Mouse (Mus musculus) hindbrain, embryonic 11.5 days (tissue): ENCODE results near the gene Iqch. TPM values are rescaled to one million over a fixed set of nuclear protein-coding genes. Genes with fewer than 3 reads are reported as not detected.

Source experiments
- ATAC-seq: fragments of 200-750 bp; cut with Nextera tagmentation; 2 replicates; pipeline ENCODE4 v1.8.0; 2017; ENCODE audit warnings: mild to moderate bottlenecking, moderate TSS enrichment, moderate library complexity; ENCODE audit not compliant: low FRiP score
- DNase-seq: peaks from one replicate; pipeline ENCODE4 v3.0.0-alpha.2; 2015; ENCODE audit warnings: low spot score
- H3K27ac ChIP-seq: fragments of 300-500 bp; sonication (generic); 2 replicates; pipeline ENCODE4 v1.5.1; 2014; ENCODE audit warnings: mild to moderate bottlenecking, low read depth, low read length
- H3K27me3 ChIP-seq: fragments of 300-500 bp; sonication (generic); 2 replicates; pipeline ENCODE4 v1.6.1; 2014; ENCODE audit warnings: mild to moderate bottlenecking, low read length, moderate library complexity, mixed read lengths; ENCODE audit not compliant: control insufficient read depth, insufficient read depth
- H3K36me3 ChIP-seq: fragments of 300-500 bp; sonication (generic); 2 replicates; pipeline ENCODE4 v1.6.1; 2014; ENCODE audit warnings: mild to moderate bottlenecking, low read length, moderate library complexity, mixed read lengths; ENCODE audit not compliant: control insufficient read depth, insufficient read depth
- H3K4me1 ChIP-seq: fragments of 300-500 bp; sonication (generic); replicated peaks from 2 replicates; pipeline ENCODE4 v1.6.1; 2014; ENCODE audit warnings: low read length, mixed read lengths; ENCODE audit not compliant: control insufficient read depth, insufficient read depth
- H3K4me2 ChIP-seq: fragments of 300-500 bp; sonication (generic); replicated peaks from 2 replicates; pipeline ENCODE4 v1.6.1; 2014; ENCODE audit warnings: mild to moderate bottlenecking, low read depth, low read length
- H3K4me3 ChIP-seq: fragments of 300-500 bp; sonication (generic); 2 replicates; pipeline ENCODE4 v1.5.1; 2014; ENCODE audit warnings: low read depth, low read length
- H3K9ac ChIP-seq: fragments of 300-500 bp; sonication (generic); 2 replicates; pipeline ENCODE4 v1.6.1; 2014; ENCODE audit warnings: low read depth, low read length
- H3K9me3 ChIP-seq: fragments of 300-500 bp; sonication (generic); 2 replicates; pipeline ENCODE4 v1.6.1; 2016; ENCODE audit warnings: low read length; ENCODE audit not compliant: control insufficient read depth
- WGBS: fragments of 180-500 bp; shearing (Covaris S2); extraction: QIAGEN DNeasy Blood & Tissue Kit; methylation state at CpG from one replicate; pipeline ENCODE4 v1.1.7; 2014; 5-methylcytosine and 5-hydroxymethylcytosine counted together
- polyA plus RNA-seq: library from polyadenylated mRNA; unstranded; fragments of >200 nt; fragmentation: Nextera tagmentation; extraction: Ambion mirVana; gene quantifications from 2 replicates; pipeline ENCODE4 v1.2.1, GENCODE M21; 2014

Iqch gene
- polyA plus RNA-seq, 1 experiment from 2014 or later = 0.32 TPM

- Histone ChIP-seq H3K4me1 (no peaks in the 10 kb centered on the region), H3K36me3 (no peaks in the 10 kb centered on the region), H3K27me3 (no peaks in the 10 kb centered on the region), H3K4me2 (peak within 1 kb of the TSS; percentile 83), H3K27ac (peak within 1 kb of the TSS; percentile 86), H3K9me3 (no peaks in the 10 kb centered on the region), H3K9ac (peak within 1 kb of the TSS; percentile 94), H3K4me3 (peak within 1 kb of the TSS; percentile 79)
- ATAC-seq (peak; percentile 91), DNase-seq (peak; percentile 91)
- 3% methylated on average over 58 of the region's 58 CpGs for WGBS
These were observed 224.8 kb downstream of the Iqch start, which contains the start of gene Map2k5 for GRCm38 (mm10) chr9:63377270-63378142. Gene Map2k5 (minus strand): TSS chr9:63377902.

GRCm38 (mm10) chr9:63373315-63373714, 229.0 kb downstream of the Iqch start:
- Histone ChIP-seq H3K36me3 (no peaks in the 10 kb centered on the region), H3K9ac (no peak overlapping the region), H3K4me2 (no peak overlapping the region), H3K4me3 (no peak overlapping the region), H3K4me1 (no peaks in the 10 kb centered on the region), H3K9me3 (no peaks in the 10 kb centered on the region), H3K27ac (no peak overlapping the region), H3K27me3 (no peaks in the 10 kb centered on the region)
- 93% methylated on average over 2 of the region's 2 CpGs for WGBS
- DNase-seq (no peak), ATAC-seq (no peak)

GRCm38 (mm10) chr9:63372541-63372940, 229.8 kb downstream of the Iqch start:
- Histone ChIP-seq H3K4me1 (no peaks in the 10 kb centered on the region), H3K27me3 (no peaks in the 10 kb centered on the region), H3K9ac (no peak overlapping the region), H3K4me3 (no peak overlapping the region), H3K4me2 (no peak overlapping the region), H3K27ac (no peak overlapping the region), H3K36me3 (no peaks in the 10 kb centered on the region), H3K9me3 (no peaks in the 10 kb centered on the region)
- WGBS = 58% methylated on average over 8 of the region's 8 CpGs
- ATAC-seq (no peak), DNase-seq (no peak)

Other genes with a start within 250 kb of the Iqch start
- gene Map2k5, start 224.6 kb downstream of the Iqch start, polyA plus RNA-seq = 38.8 and 43.0 TPM in 2 replicates
- 38.8 and 44.3 TPM in 2 replicates for gene 2300009A05Rik, start 203.2 kb downstream of the Iqch start, polyA plus RNA-seq
- 55.4 and 56.8 TPM in 2 replicates for gene Aagab, start 167 bp upstream of the Iqch start, polyA plus RNA-seq
- gene Smad3, start 155.5 kb upstream of the Iqch start, polyA plus RNA-seq = 13.9 and 16.0 TPM in 2 replicates